Mouse (Mus musculus): ENCODE results near the gene Trmt2a. TPM values are rescaled to one million over a fixed set of nuclear protein-coding genes. Genes with fewer than 3 reads are reported as not detected.

Gene Trmt2a
- polyA plus RNA-seq, 1 experiment from 2014 or later = 77.0 TPM

DNA sequence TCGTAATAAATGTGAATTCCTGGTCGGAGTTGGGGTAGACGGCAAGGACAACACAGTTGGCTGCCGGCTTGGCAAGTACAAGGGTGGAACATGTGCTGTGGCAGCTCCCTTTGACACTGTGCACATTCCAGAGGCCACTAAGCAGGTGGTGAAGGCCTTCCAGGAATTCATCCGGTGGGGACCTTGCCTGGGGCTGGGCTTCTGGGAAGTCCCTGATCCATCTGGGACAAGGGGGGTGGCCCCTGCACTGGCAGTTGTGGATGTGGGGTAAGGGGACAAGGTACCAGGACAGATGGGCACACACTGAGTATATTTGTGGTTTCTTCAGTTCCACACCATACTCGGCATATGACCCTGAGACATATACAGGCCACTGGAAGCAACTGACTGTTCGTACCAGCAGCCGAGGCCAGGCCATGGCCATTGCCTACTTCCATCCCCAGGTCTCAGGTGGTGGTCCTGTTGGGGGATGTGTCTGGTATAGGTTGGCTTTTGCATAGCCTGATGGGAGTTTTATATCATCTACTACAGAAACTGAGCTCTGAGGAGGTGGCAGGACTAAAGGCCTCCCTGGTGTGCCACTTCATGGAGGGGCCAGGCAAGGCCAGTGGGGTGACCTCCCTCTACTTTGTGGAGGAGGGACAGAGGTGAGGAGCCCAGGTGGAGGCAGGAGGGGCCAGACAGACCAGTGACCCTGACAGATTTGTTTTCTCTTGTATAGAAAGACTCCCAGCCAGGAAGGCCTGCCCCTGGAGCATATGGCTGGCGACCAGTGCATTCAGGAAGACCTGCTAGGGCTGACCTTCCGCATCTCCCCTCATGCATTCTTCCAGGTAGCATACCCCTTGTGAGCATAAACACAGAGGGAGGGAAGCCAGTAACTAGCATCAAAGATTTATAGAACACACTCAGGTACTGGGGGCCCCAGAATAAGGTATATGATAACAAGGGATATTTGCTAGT is 2.6 kb downstream of the Trmt2a start:
- peak overlapping the region; percentile 12; the same call in 1 of the 2 replicates for H3K4me3 ChIP-seq (ENCODE audit: low read depth, low read length)
- no peaks in the 10 kb centered on the region for H3K27me3 ChIP-seq (ENCODE audit: control insufficient read depth, insufficient read depth, low read length)
- H3K4me2 ChIP-seq (replicated peaks; ENCODE audit: low read depth, low read length) = peak overlapping the region; percentile 80
- H3K27ac ChIP-seq (ENCODE audit: low read depth, low read length) = no peak overlapping the region
- 0 out of 2 replicates have a peak, but pooled peaks cover 20% of the 10 kb centered on the region for H3K36me3 ChIP-seq (ENCODE audit: control insufficient read depth, insufficient read depth, low read length)
- WGBS = 77% methylated on average over 10 of the region's 10 CpGs
- peaks cover 9% of the 10 kb centered on the region for H3K4me1 ChIP-seq (replicated peaks; ENCODE audit: control insufficient read depth, insufficient read depth, low read length)
- no peaks in the 10 kb centered on the region for H3K9me3 ChIP-seq (ENCODE audit: control insufficient read depth, low read length)
- H3K9ac ChIP-seq (ENCODE audit: low read depth, low read length) = no peak overlapping the region; the same call in 1 of the 2 replicates
- ATAC-seq (ENCODE audit: low FRiP score) (no peak), DNase-seq (ENCODE audit: low spot score) (no peak)

DNA sequence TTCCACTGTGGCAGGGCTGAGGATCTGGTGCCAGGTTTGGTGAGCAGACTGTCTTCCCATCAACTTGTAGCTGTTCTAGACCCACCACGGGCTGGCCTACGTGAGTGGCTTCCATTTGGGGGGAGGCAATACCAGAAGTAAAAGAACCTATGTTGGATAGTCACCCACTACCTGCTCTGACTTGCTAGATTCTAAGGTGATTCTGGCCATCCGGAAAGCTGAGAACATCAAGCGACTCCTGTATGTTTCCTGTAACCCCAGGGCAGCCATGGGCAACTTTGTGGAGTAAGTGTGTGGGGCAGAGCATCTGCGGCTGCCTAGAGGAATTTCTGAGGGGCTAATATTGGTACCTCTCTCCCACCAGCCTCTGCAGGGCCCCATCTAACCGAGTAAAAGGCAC is 4.3 kb downstream of the Trmt2a start:
- Histone ChIP-seq H3K27ac (ENCODE audit: low read depth, low read length) (no peak overlapping the region), H3K4me2 (replicated peaks; ENCODE audit: low read depth, low read length) (no peak overlapping the region), H3K4me1 (replicated peaks; ENCODE audit: control insufficient read depth, insufficient read depth, low read length) (peaks cover 9% of the 10 kb centered on the region), H3K9me3 (ENCODE audit: control insufficient read depth, low read length) (no peaks in the 10 kb centered on the region), H3K27me3 (ENCODE audit: control insufficient read depth, insufficient read depth, low read length) (no peaks in the 10 kb centered on the region), H3K9ac (ENCODE audit: low read depth, low read length) (no peak overlapping the region), H3K4me3 (ENCODE audit: low read depth, low read length) (no peak overlapping the region), H3K36me3 (ENCODE audit: control insufficient read depth, insufficient read depth, low read length) (peaks cover 25% of the 10 kb centered on the region; the same call in 1 of the 2 replicates)
- ATAC-seq (ENCODE audit: low FRiP score) (no peak), DNase-seq (ENCODE audit: low spot score) (no peak)
- WGBS = 88% methylated on average over 6 of the region's 6 CpGs

- Histone ChIP-seq H3K27ac (ENCODE audit: low read depth, low read length) (no peak overlapping the region), H3K36me3 (ENCODE audit: control insufficient read depth, insufficient read depth, low read length) (peaks cover 28% of the 10 kb centered on the region; the same call in 1 of the 2 replicates), H3K4me2 (replicated peaks; ENCODE audit: low read depth, low read length) (no peak overlapping the region), H3K9ac (ENCODE audit: low read depth, low read length) (no peak overlapping the region), H3K4me1 (replicated peaks; ENCODE audit: control insufficient read depth, insufficient read depth, low read length) (peaks cover 9% of the 10 kb centered on the region), H3K27me3 (ENCODE audit: control insufficient read depth, insufficient read depth, low read length) (no peaks in the 10 kb centered on the region), H3K4me3 (ENCODE audit: low read depth, low read length) (no peak overlapping the region), H3K9me3 (ENCODE audit: control insufficient read depth, low read length) (no peaks in the 10 kb centered on the region)
- 94% methylated on average over 1 of the region's 1 CpGs for WGBS
- DNase-seq (ENCODE audit: low spot score) (no peak), ATAC-seq (ENCODE audit: low FRiP score) (no peak)
These were observed 5.4 kb downstream of the Trmt2a start for GRCm38 (mm10) chr16:18253866-18254265.

- no peak within 1 kb of the TSS for H3K4me2 ChIP-seq (replicated peaks; ENCODE audit: low read depth, low read length)
- peaks cover 34% of the 10 kb centered on the region for H3K36me3 ChIP-seq (ENCODE audit: control insufficient read depth, insufficient read depth, low read length)
- no peaks in the 10 kb centered on the region for H3K4me1 ChIP-seq (replicated peaks; ENCODE audit: control insufficient read depth, insufficient read depth, low read length)
- no peaks in the 10 kb centered on the region for H3K27me3 ChIP-seq (ENCODE audit: control insufficient read depth, insufficient read depth, low read length)
- H3K9me3 ChIP-seq (ENCODE audit: control insufficient read depth, low read length) = no peaks in the 10 kb centered on the region
- no peak within 1 kb of the TSS for H3K27ac ChIP-seq (ENCODE audit: low read depth, low read length)
- no peak for ATAC-seq (ENCODE audit: low FRiP score)
- no peak within 1 kb of the TSS for H3K4me3 ChIP-seq (ENCODE audit: low read depth, low read length)
- no peak within 1 kb of the TSS for H3K9ac ChIP-seq (ENCODE audit: low read depth, low read length)
- no peak for DNase-seq (ENCODE audit: low spot score)
- 92% methylated on average over 2 of the region's 2 CpGs for WGBS
These were observed 9.7 kb downstream of the Trmt2a start, which contains the start of gene Gm49776 for GRCm38 (mm10) chr16:18258221-18258620. Gm49776 (minus strand) TSS chr16:18258321.

GRCm38 (mm10) chr16:18265024-18265423 is 16.5 kb downstream of the Trmt2a start:
- no peak for DNase-seq (ENCODE audit: low spot score)
- Histone ChIP-seq H3K27ac (ENCODE audit: low read depth, low read length) (no peak overlapping the region), H3K36me3 (ENCODE audit: control insufficient read depth, insufficient read depth, low read length) (peaks cover 14% of the 10 kb centered on the region), H3K4me1 (replicated peaks; ENCODE audit: control insufficient read depth, insufficient read depth, low read length) (no peaks in the 10 kb centered on the region), H3K9me3 (ENCODE audit: control insufficient read depth, low read length) (no peaks in the 10 kb centered on the region), H3K4me3 (ENCODE audit: low read depth, low read length) (no peak overlapping the region), H3K9ac (ENCODE audit: low read depth, low read length) (no peak overlapping the region), H3K4me2 (replicated peaks; ENCODE audit: low read depth, low read length) (no peak overlapping the region), H3K27me3 (ENCODE audit: control insufficient read depth, insufficient read depth, low read length) (no peaks in the 10 kb centered on the region)
- WGBS = 81% methylated on average over 2 of the region's 2 CpGs
- no peak for ATAC-seq (ENCODE audit: low FRiP score)

- ATAC-seq (ENCODE audit: low FRiP score) (no peak), DNase-seq (ENCODE audit: low spot score) (no peak)
- WGBS = 93% methylated on average over 5 of the region's 5 CpGs
- H3K4me2 ChIP-seq (replicated peaks; ENCODE audit: low read depth, low read length) = no peak overlapping the region
- no peaks in the 10 kb centered on the region for H3K27me3 ChIP-seq (ENCODE audit: control insufficient read depth, insufficient read depth, low read length)
- no peak overlapping the region for H3K4me3 ChIP-seq (ENCODE audit: low read depth, low read length)
- no peaks in the 10 kb centered on the region for H3K4me1 ChIP-seq (replicated peaks; ENCODE audit: control insufficient read depth, insufficient read depth, low read length)
- no peaks in the 10 kb centered on the region for H3K9me3 ChIP-seq (ENCODE audit: control insufficient read depth, low read length)
- H3K9ac ChIP-seq (ENCODE audit: low read depth, low read length) = no peak overlapping the region
- H3K27ac ChIP-seq (ENCODE audit: low read depth, low read length) = no peak overlapping the region
- peaks cover 23% of the 10 kb centered on the region for H3K36me3 ChIP-seq (ENCODE audit: control insufficient read depth, insufficient read depth, low read length)
These were observed 19.7 kb downstream of the Trmt2a start for GRCm38 (mm10) chr16:18268182-18268581.

DNA sequence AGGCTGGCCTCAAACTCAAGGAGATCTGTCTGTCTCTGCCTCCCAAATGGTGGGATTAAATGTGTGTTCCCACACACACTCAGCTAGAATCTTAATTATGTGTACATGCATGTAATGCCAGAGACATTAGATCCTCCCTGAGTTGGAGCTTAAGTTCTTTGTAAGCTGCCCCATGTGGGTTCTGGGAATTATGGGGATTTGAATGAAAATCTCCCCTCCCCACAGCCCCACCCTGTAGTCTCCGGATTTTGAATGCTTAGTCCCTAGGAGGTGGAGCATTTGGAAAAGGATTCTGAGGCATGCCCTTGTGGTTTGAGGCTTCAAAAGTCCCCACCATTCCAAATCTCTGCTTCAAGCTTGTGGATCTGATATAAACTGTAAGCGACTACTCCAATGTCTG is 26.7 kb downstream of the Trmt2a start:
- Histone ChIP-seq H3K9me3 (ENCODE audit: control insufficient read depth, low read length) (no peaks in the 10 kb centered on the region), H3K4me1 (replicated peaks; ENCODE audit: control insufficient read depth, insufficient read depth, low read length) (no peaks in the 10 kb centered on the region), H3K27ac (ENCODE audit: low read depth, low read length) (no peak overlapping the region), H3K27me3 (ENCODE audit: control insufficient read depth, insufficient read depth, low read length) (no peaks in the 10 kb centered on the region), H3K36me3 (ENCODE audit: control insufficient read depth, insufficient read depth, low read length) (peaks cover 41% of the 10 kb centered on the region), H3K4me2 (replicated peaks; ENCODE audit: low read depth, low read length) (no peak overlapping the region), H3K4me3 (ENCODE audit: low read depth, low read length) (no peak overlapping the region), H3K9ac (ENCODE audit: low read depth, low read length) (no peak overlapping the region)
- DNase-seq (ENCODE audit: low spot score) (no peak), ATAC-seq (ENCODE audit: low FRiP score) (no peak)
- 87% methylated on average over 2 of the region's 2 CpGs for WGBS

DNA sequence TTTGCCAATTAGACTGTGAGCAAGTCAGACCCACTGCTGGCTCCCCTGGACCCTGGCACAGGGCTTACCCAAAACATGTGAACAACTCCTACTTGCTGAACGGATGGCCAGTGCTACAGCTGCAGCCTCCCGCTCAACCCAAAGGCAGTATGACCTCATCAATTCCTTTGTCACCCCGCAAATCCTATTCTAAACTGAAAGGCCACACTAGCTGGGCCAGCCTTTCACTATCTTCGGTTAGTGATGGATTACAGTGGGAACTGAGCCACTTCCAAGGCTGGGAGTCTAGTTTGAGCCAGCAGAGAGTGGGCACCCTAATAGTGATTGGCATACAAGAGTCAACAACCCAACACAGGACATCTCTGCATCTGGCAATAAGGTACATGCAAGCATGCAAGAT is 39.7 kb downstream of the Trmt2a start:
- Histone ChIP-seq H3K9me3 (ENCODE audit: control insufficient read depth, low read length) (no peaks in the 10 kb centered on the region), H3K36me3 (ENCODE audit: control insufficient read depth, insufficient read depth, low read length) (peaks cover 14% of the 10 kb centered on the region), H3K27ac (ENCODE audit: low read depth, low read length) (no peak overlapping the region), H3K4me2 (replicated peaks; ENCODE audit: low read depth, low read length) (peak overlapping the region; percentile 94), H3K27me3 (ENCODE audit: control insufficient read depth, insufficient read depth, low read length) (no peaks in the 10 kb centered on the region), H3K9ac (ENCODE audit: low read depth, low read length) (peak overlapping the region; percentile 88), H3K4me1 (replicated peaks; ENCODE audit: control insufficient read depth, insufficient read depth, low read length) (peaks cover 13% of the 10 kb centered on the region; the same call in 1 of the 2 replicates), H3K4me3 (ENCODE audit: low read depth, low read length) (peak overlapping the region; percentile 94)
- DNase-seq (ENCODE audit: low spot score) (no peak), ATAC-seq (ENCODE audit: low FRiP score) (no peak)
- WGBS = 3% methylated on average over 4 of the region's 4 CpGs

Measured in hindbrain, embryonic 11.5 days (tissue).